Mouse (Mus musculus) urinary bladder, postnatal 10 days (tissue): ENCODE results near the gene Hydin.
"Not testable (repeated sequence)": the region's sequence is repeated elsewhere in the genome, so short reads cannot be mapped to it uniquely, and the experiment has no call there.

Source experiments
- DNase-seq: peaks from one replicate; pipeline ENCODE4 v3.0.0; 2022; ENCODE audit warnings: low spot score

Gene Hydin

DNA sequence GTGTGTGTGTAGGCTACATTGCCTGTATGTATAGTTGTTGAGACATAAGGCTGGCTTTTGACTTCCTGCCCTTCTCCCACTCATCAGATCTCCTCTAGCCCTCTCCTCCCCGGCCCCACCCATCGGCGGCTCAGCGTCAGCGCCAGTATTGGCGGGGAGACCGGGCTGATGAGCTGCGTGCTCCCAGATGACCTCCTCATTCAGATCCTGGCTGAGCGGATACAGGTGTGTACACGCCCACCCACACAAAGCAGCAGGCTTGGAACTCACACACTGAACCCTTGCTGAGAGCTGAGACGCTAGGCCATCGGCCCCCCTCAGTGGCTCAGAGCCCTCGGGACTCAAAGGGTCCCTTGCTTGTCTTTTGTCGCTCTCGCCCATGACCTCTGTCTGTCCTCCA lies 256.2 kb downstream of the Hydin start:
- no peak for DNase-seq

DNA sequence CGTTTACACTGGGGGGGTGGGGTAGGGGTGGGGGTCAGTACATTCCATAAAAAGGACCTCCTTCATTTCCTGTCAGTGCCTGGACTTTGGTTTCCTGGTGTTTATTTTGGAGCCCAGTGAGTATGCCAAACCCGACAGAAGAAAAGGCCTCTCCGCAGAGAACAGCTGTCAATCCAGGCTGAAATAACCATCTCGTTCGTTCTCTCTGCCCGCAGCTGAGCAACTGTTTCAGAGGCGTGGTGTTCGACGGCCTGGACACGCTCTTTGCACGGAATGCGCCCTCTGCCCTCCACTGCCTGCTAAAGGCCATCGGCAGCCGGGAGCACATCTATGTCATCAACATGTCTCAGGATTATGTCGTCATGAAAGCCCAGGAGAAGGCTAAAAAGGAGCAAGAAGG lies 258.5 kb downstream of the Hydin start:
- no peak for DNase-seq

DNA sequence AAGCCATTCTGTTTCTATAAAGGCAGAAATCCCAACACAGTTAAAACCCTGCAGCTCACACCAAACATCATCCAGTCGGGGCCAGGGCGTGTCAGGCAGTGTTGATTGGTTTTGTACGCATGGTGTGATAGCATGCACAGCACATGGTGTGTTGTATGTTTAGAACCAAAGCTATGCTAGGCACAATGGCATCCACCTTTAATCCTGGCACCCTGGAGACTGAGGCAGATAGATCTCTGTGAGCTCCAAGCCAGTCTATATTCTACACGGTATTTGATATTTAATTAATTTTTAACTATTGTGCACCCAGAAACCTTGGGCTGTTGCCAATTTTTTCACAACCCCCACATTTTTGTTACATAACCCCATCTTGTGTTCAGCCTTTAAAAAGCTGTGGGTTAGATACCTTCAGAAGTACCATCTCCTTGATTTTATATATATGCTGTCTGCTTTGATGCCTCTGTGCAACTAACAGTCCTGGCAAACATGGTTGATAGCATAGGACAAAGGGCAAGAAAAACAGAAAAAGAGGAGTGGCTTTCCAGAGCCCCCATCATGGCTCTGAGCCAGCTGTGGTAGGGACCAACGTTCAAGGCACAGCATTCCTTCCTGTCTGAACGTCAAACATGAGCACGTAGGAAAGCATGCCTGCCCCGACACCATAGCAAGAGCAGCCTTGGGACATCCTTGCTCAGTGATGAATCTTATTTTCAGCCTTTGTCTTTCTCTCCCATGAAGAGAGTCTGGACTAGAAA lies 263.4 kb downstream of the Hydin start:
- DNase-seq: no peak

GRCm38 (mm10) chr8:110533781-110534180 lies 267.0 kb downstream of the Hydin start:
- DNase-seq: no peak

DNA sequence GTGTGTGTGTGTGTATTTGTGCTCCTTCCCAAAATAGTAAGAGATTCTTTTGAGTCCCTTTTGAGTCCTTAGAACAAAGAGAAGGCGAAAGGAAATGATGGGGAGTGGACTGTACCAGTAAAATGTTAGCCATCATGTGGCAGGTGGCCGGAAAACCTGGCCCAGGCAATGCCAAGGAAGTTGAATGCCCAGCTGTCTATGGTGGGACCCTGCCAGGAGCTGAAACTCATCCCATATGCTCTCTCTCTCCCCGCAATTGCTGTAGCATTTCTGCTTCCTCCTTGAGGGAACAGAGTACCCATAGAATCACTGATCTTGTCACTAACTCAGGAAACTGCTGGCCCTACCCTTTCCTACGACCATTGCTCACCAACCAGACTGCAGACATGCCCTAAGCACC lies 271.1 kb downstream of the Hydin start:
- no peak for DNase-seq

DNA sequence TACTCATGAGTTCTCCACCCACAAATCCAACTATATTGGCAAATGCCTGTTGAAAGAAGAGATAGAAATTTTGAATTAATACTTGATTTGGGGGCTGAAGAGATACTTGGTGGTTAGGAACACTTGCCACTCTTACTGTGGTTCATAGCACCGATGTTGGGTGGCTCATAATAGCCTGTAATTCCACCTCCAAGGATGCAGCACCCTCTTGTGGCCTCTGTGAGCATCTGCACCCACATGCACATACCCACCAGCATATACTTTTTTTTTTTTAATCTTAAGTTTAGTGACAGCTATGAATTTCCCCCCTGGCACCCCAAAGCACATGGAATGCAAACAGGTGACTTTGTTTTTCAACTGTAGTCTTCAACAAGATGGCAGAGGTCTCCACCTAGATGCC lies 283.6 kb downstream of the Hydin start:
- no peak for DNase-seq

DNA sequence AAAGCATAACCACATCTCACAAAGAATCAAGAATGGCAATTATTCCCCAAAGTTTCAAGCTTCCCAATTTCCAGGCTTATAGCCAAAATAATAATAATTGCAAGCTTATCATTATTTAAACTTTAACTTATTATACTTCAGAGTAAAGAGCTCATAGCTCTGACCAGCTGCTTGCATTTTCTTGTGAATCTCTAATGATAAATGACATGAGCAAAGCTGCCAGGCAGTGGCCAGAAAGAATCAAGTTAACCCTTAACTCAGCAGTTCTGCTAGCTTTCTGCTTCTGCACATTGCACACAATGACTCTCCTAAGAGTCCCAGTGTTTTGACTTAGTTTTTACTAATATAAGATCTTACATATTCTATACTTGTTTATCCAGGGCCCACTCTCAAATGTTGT lies 285.3 kb downstream of the Hydin start:
- not testable (repeated sequence) for DNase-seq

GRCm38 (mm10) chr8:110592641-110593040 lies 325.9 kb downstream of the Hydin start:
- DNase-seq: no peak

- no peak for DNase-seq
Observed at GRCm38 (mm10) chr8:110594164-110594563, 327.4 kb downstream of the Hydin start.

- no peak for DNase-seq
Observed at GRCm38 (mm10) chr8:110604556-110604955, 337.8 kb downstream of the Hydin start.

- no peak for DNase-seq
Observed at GRCm38 (mm10) chr8:110605401-110606015, 338.7 kb downstream of the Hydin start.

DNA sequence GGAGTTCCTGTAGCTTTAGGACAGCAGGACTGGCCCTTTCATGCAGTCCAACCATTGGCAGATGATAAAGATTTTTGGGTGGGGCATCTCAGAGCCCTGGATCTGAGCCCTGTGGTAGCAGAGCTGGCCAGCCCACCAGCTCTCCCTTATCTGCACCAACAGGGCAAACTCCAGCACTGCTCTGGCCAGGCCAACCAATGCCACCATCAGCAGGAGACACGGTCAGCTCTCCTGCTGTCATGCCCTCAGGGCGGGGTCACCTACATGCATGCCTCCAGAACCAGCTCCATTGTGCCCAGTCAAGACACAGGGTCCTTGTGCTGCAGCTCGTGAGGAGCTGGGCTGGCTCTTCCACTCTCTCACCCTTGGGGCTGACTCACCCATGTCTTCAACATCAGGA lies 349.0 kb downstream of the Hydin start:
- no peak for DNase-seq

DNA sequence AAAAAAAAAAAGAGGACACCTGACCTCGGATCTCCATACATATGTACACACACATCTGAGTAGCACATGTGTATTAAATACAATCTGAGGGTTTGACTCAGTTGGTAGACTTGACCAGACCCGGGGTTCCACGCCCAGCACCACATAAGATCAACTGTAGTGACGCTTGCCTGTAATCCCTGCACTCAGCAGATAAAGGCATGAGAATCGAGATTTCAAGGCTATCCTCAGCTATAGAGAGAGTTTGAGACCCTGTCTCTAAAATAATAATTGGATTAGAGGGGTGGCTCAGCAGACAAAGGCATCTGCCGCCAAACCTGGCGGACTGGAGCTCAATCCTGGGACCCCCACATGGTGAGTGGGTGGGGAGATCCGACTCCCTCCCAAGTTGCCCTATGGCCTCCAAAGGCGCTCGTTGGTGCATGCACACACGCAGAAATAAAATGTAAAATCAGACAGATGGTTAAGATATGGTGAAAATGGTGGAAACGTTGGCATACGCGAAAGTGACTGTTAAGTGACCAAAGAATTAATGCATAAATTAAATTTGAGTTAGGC lies 351.1 kb downstream of the Hydin start:
- no peak for DNase-seq

- peak; percentile 91 for DNase-seq
Observed at GRCm38 (mm10) chr8:110618391-110619207, 351.8 kb downstream of the Hydin start, which contains the start of gene Vac14. Vac14 (plus strand) TSS chr8:110618585.

GRCm38 (mm10) chr8:110619208-110619574 lies 352.4 kb downstream of the Hydin start:
- DNase-seq: no peak

DNA sequence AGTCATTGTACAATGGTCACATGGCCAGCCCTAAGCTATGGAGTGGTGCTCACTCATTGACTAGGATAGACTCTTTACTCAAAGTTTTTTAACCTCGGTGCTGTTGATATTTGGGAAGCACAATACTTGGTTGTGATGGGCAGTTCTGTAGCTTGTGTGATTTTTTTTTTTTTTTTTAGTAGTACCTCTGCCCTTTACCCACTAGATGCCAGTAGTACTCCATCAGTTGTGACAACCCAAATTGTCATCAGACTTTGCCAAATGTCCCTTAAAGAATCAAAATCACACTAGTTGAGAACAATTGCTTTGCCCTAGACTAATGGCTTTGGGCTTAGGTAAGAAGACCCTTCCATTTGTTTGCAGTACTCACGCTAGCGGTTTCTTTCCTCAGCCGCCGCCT lies 353.1 kb downstream of the Hydin start:
- no peak for DNase-seq

- no peak for DNase-seq
Observed at GRCm38 (mm10) chr8:110626431-110626830, 359.7 kb downstream of the Hydin start.

- no peak for DNase-seq
Observed at GRCm38 (mm10) chr8:110629245-110630063, 362.7 kb downstream of the Hydin start.

DNA sequence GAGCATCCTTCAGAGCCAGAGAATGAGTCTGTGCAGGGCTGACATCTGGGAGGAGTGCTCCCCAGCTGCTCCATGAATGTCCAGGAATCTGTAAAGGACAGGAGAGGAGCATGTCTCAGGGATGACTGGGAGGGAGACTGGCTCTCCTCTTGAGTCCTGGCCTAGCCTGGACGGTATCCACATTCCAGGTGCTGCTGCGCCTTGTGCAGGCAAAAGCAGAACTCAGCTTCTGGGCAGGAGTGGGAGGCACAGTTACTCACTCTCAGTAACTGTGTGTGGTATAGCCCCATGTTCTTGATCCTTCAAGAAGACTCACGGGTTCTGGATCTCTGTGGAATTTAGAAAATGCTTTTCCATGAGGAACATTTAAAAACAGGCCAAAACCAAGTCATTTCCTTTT lies 363.3 kb downstream of the Hydin start:
- DNase-seq: no peak

DNA sequence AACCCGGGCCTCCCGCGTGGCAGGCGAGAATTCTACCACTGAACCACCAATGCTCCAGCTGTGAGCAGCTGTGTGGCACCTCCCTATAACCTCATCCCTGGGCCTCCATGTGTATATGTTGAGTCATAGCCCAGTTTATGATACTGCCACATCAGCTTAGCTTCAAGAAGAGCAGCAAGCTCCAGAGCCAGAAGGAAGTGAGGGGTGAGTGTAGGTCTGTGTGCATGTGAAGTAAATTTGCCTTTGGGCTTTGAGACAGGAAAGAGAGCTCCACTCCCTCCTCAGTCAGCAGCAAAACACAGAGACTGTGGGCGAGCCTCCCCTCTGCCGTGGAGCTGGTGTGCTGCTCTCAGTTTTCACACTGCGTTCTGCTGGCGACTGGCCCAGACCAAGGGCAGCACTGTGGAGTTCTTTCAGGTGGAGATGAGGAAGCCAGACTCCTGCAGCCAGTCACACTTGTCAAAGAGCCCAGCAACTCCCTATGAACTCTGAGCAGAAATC lies 363.8 kb downstream of the Hydin start:
- no peak for DNase-seq

DNA sequence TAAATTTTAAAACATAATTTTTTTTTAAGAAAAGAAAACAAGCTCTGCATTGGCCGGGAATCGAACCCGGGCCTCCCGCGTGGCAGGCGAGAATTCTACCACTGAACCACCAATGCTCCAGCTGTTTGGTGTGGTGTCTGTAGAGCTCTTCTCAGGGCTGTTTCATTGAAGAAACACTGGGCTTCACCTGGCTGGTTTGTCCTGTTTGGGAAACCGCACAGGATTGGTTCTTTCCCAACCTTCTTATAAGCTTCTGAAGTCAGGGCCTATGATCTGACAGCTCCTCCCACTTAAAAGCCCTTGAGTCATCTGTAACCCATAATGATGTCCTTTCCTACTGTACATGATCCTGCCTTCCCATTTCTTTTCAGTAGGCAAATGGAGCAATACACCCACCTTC lies 364.4 kb downstream of the Hydin start:
- DNase-seq: no peak

- no peak for DNase-seq
Observed at GRCm38 (mm10) chr8:110633814-110634213, 367.0 kb downstream of the Hydin start.
